Mouse (Mus musculus) embryonic facial prominence, embryonic 10.5 days (tissue): ENCODE measurements at regions not wholly inside any gene's neighbourhood (a gene's known extent, or its start where the extent isn't known, plus 50 kb on each side); places are given as distances from the start of the nearest gene placed in this dataset.

Experiments
- DNase-seq: peaks from one replicate; pipeline ENCODE4 v3.0.0-alpha.2; 2017; ENCODE audit warnings: low spot score
- H3K27ac ChIP-seq: fragments of 300-500 bp; sonication (generic); replicated peaks from 2 replicates; pipeline ENCODE4 v1.5.1; 2016; ENCODE audit warnings: mild to moderate bottlenecking
- H3K27me3 ChIP-seq: fragments of 300-500 bp; sonication (generic); replicated peaks from 2 replicates; pipeline ENCODE4 v1.6.1; 2016; ENCODE audit warnings: low read depth, mild to moderate bottlenecking; ENCODE audit not compliant: poor library complexity, severe bottlenecking
- H3K36me3 ChIP-seq: fragments of 300-500 bp; sonication (generic); replicated peaks from 2 replicates; pipeline ENCODE4 v1.6.1; 2016; ENCODE audit warnings: mild to moderate bottlenecking, moderate library complexity
- H3K4me1 ChIP-seq: fragments of 300-500 bp; sonication (generic); 2 replicates; pipeline ENCODE4 v1.6.1; 2016
- H3K4me3 ChIP-seq: fragments of 300-500 bp; sonication (generic); 2 replicates; pipeline ENCODE4 v1.5.1; 2016; ENCODE audit warnings: mild to moderate bottlenecking, moderate library complexity
- H3K9me3 ChIP-seq: fragments of 300-500 bp; sonication (generic); 2 replicates; pipeline ENCODE4 v1.6.1; 2016; ENCODE audit warnings: mild to moderate bottlenecking
- WGBS: fragments of 180-500 bp; shearing (Covaris S2); methylation state at CpG from one replicate; pipeline ENCODE4 v1.1.7; 2016; 5-methylcytosine and 5-hydroxymethylcytosine counted together

DNA sequence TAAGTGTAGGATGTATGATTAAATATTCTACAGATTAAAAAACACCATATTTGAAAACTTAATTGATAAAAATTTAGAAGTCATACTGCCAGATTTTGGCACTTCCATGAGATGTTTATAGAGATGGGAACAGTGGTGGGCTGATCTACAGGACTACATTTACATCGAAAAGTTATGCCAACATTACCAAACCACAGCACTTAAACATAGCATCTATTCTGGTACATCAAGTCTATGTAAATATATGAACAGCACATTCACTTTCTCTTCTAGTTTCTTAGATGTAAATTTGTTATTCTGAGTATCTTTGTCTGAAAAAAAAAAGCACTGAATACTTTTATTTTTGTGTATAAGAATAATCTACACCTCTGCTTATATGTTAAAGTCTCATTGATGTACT lies 1108.1 kb downstream of the Pla2g4a start:
- no peaks in the 10 kb centered on the region for H3K4me1 ChIP-seq
- DNase-seq = no peak
- no peaks in the 10 kb centered on the region for H3K36me3 ChIP-seq
- WGBS = 94% methylated on average over 1 of the region's 1 CpGs
- H3K27ac ChIP-seq = no peak overlapping the region
- H3K4me3 ChIP-seq = no peak overlapping the region
- no peaks in the 10 kb centered on the region for H3K27me3 ChIP-seq
- H3K9me3 ChIP-seq = no peaks in the 10 kb centered on the region

GRCm38 (mm10) chr1:148846595-148846994 lies 1114.5 kb downstream of the Pla2g4a start:
- no peak overlapping the region for H3K4me3 ChIP-seq
- no peaks in the 10 kb centered on the region for H3K4me1 ChIP-seq
- no peaks in the 10 kb centered on the region for H3K9me3 ChIP-seq
- H3K27me3 ChIP-seq = no peaks in the 10 kb centered on the region
- DNase-seq = no peak
- no peak overlapping the region for H3K27ac ChIP-seq
- no peaks in the 10 kb centered on the region for H3K36me3 ChIP-seq
- 88% methylated on average over 2 of the region's 2 CpGs for WGBS

- 41% methylated on average over 3 of the region's 3 CpGs for WGBS
- H3K4me1 ChIP-seq = peaks cover 4% of the 10 kb centered on the region; the same call in 1 of the 2 replicates
- no peak for DNase-seq
- no peak overlapping the region for H3K27ac ChIP-seq
- no peaks in the 10 kb centered on the region for H3K36me3 ChIP-seq
- no peaks in the 10 kb centered on the region for H3K9me3 ChIP-seq
- H3K27me3 ChIP-seq = no peaks in the 10 kb centered on the region
- no peak overlapping the region for H3K4me3 ChIP-seq
These were observed 1137.9 kb downstream of the Pla2g4a start for GRCm38 (mm10) chr1:148823146-148823545.

DNA sequence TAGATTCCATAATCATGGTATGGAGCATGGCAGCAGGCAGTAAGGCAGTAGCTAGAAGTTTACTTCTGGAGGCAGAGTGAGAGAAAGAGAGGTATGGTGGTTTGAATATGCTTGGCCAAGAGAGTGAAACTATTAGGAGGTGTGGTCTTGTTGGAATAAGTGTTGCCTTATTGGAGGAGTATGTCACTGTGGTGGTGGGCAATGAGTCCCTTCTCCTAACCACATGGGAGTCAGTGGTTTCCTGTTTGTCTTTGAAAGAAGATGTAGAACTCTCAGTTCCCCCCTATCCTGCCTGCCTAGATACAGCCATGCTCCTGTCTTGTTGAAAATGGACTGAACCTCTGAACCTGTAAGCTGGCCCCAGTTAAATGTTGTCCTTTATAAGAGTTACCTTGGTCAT lies 1152.4 kb downstream of the Pla2g4a start:
- no peak for DNase-seq
- Histone ChIP-seq H3K36me3 (no peaks in the 10 kb centered on the region), H3K9me3 (no peaks in the 10 kb centered on the region), H3K4me1 (no peaks in the 10 kb centered on the region), H3K27ac (no peak overlapping the region), H3K4me3 (no peak overlapping the region), H3K27me3 (no peaks in the 10 kb centered on the region)

DNA sequence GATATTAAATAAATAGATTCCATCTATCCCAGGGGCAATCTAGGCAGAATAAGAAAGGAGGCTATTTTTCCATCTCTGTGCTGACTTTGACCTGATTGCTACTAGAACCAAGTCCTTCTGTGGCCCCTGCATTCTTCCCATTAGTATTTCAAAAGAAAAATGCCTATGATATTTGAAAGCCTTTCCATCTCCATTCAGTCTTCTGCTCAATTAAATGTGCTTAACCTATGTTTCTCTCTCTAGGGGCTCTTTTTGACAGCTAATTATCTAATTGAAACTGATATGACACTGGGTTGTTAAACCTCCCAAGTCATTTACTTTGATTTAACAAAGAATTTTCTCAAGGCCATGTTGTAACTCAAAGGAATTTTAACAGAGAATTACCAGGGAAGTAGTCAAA lies 1164.0 kb downstream of the Pla2g4a start:
- no peak overlapping the region for H3K4me3 ChIP-seq
- DNase-seq = no peak
- H3K9me3 ChIP-seq = no peaks in the 10 kb centered on the region
- H3K27ac ChIP-seq = no peak overlapping the region
- no peaks in the 10 kb centered on the region for H3K4me1 ChIP-seq
- no peaks in the 10 kb centered on the region for H3K36me3 ChIP-seq
- no peaks in the 10 kb centered on the region for H3K27me3 ChIP-seq

GRCm38 (mm10) chr1:148750806-148751205 lies 1210.3 kb downstream of the Pla2g4a start:
- no peaks in the 10 kb centered on the region for H3K9me3 ChIP-seq
- DNase-seq = no peak
- H3K27ac ChIP-seq = no peak overlapping the region
- no peaks in the 10 kb centered on the region for H3K27me3 ChIP-seq
- H3K4me1 ChIP-seq = no peaks in the 10 kb centered on the region
- H3K4me3 ChIP-seq = no peak overlapping the region
- H3K36me3 ChIP-seq = no peaks in the 10 kb centered on the region

DNA sequence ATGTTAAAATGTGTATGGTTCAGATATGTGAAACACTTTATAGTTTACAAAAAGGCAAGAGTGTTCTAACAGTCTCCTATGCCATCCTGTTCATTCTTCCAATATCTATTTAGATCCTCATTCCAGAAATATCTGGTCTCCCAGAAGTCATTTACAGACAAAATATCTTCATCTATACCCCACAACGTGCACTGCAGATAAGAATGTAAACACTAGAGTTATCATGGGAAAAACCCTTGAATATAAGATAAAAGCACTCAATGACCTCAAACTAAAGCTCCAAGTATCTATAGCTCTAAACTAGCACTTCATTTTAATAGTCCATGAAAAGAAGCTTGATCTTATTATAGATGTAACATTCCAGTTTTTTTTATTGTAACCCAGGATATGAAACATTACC lies 1239.0 kb downstream of the Pla2g4a start:
- Histone ChIP-seq H3K9me3 (no peaks in the 10 kb centered on the region), H3K4me3 (no peak overlapping the region), H3K4me1 (no peaks in the 10 kb centered on the region), H3K27me3 (no peaks in the 10 kb centered on the region), H3K36me3 (no peaks in the 10 kb centered on the region), H3K27ac (no peak overlapping the region)
- 54% methylated on average over 1 of the region's 1 CpGs for WGBS
- DNase-seq = no peak

- no peak overlapping the region for H3K4me3 ChIP-seq
These were observed 1239.7 kb downstream of the Pla2g4a start for GRCm38 (mm10) chr1:148721409-148721808.

DNA sequence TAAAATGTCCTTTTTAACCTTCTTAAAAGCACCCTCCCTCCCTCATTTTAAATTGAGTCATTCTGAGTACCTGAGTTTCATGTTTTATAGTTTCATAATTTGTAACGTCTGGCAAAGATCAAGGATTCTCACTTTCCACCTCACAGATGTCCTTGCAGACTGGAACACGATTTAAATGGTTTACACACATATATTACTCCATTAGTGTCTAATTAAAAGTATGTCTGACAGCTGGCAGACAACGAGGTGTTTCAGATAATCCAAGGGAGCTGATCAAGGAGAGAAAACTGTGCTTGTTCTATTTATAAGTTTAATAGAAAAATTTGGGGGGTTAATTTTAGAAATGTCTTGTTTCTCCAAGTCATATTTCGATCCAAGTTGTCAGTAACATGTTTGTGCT lies 1240.1 kb downstream of the Pla2g4a start:
- WGBS = 67% methylated on average over 4 of the region's 4 CpGs
- Histone ChIP-seq H3K36me3 (no peaks in the 10 kb centered on the region), H3K9me3 (no peaks in the 10 kb centered on the region), H3K4me3 (no peak overlapping the region), H3K4me1 (no peaks in the 10 kb centered on the region), H3K27me3 (no peaks in the 10 kb centered on the region), H3K27ac (no peak overlapping the region)
- no peak for DNase-seq

More at GRCm38 (mm10) chr1:148721409-148721808, 1239.7 kb downstream of the Pla2g4a start:
- no peaks in the 10 kb centered on the region for H3K4me1 ChIP-seq
- WGBS = 86% methylated on average over 1 of the region's 1 CpGs
- no peak for DNase-seq
- no peaks in the 10 kb centered on the region for H3K36me3 ChIP-seq
- H3K9me3 ChIP-seq = no peaks in the 10 kb centered on the region
- H3K27ac ChIP-seq = no peak overlapping the region
- H3K27me3 ChIP-seq = no peaks in the 10 kb centered on the region

DNA sequence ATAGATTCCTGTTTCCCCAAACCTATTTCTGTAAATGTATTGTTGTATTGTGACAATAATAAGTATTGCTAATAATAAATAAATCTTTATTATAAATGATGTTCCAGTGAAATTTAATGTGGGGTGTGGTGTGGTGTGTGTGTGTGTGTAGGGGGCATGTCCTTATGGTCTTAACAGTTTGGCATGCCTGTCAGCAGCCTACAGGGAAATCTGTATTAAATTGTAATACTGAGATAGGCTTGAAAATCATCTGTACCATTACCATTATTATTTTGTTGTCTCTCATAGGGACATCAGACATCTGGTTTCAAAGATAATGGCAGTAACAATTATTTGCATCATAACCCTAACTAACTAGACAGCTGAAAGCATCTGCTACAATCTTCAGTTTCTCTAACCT lies 1253.0 kb downstream of the Pla2g4a start:
- Histone ChIP-seq H3K27ac (no peak overlapping the region), H3K36me3 (no peaks in the 10 kb centered on the region), H3K9me3 (no peaks in the 10 kb centered on the region), H3K4me1 (no peaks in the 10 kb centered on the region), H3K27me3 (no peaks in the 10 kb centered on the region), H3K4me3 (no peak overlapping the region)
- DNase-seq = no peak

DNA sequence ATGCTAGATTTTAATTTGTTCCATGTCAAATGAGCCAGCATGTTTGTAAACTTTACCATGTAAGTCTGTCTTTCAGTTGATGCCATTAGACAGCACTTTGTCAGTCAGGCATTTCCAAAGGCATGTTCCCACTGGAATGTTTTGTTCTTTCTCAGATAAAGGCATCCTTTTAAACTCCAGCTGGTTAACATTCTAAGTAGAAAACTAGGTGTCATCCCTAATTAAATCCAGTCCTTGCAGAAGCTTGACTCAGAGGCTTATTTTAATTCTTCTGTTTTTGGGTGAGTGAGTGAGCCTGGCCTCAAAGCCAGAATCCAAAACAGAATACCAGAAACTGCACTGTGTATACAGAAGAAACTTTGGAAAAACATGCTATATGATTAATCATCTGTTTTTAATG lies 1253.4 kb downstream of the Pla2g4a start:
- no peaks in the 10 kb centered on the region for H3K36me3 ChIP-seq
- no peak overlapping the region for H3K4me3 ChIP-seq
- H3K27me3 ChIP-seq = no peaks in the 10 kb centered on the region
- DNase-seq = no peak
- no peaks in the 10 kb centered on the region for H3K9me3 ChIP-seq
- no peak overlapping the region for H3K27ac ChIP-seq
- H3K4me1 ChIP-seq = no peaks in the 10 kb centered on the region

DNA sequence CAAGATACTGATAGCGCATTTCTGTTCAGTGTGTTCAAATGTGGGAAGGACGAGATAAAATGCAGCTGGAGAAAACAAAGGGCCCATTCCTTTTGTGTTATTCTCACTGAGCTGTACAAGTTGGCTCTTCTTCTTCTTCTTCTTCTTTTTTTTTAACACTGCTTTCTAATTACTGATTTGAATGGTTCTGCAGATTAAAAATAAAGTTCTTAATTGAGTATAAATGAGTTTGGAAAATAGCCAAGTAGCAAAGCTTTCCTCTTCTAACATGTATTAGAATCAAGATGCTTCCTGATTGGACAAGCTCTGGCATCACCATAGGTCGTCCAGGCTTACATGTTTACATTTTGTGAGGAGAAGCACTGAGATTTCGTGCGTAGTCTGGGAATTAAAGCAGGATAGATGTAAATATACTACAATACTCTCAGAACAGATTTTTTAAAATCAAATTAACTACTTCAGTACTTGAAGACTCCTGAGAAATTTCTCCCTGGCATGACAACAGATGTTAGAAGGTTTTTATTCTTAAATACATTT lies 1254.8 kb downstream of the Pla2g4a start:
- Histone ChIP-seq H3K36me3 (no peaks in the 10 kb centered on the region), H3K27ac (no peak overlapping the region), H3K4me1 (no peaks in the 10 kb centered on the region), H3K9me3 (no peaks in the 10 kb centered on the region), H3K27me3 (no peaks in the 10 kb centered on the region), H3K4me3 (no peak overlapping the region)
- 77% methylated on average over 5 of the region's 5 CpGs for WGBS
- no peak for DNase-seq

- no peaks in the 10 kb centered on the region for H3K4me1 ChIP-seq
- no peaks in the 10 kb centered on the region for H3K9me3 ChIP-seq
- H3K27me3 ChIP-seq = no peaks in the 10 kb centered on the region
- H3K4me3 ChIP-seq = no peak overlapping the region
- no peak overlapping the region for H3K27ac ChIP-seq
- 53% methylated on average over 3 of the region's 3 CpGs for WGBS
- no peaks in the 10 kb centered on the region for H3K36me3 ChIP-seq
- DNase-seq = no peak
These were observed 1260.5 kb downstream of the Pla2g4a start for GRCm38 (mm10) chr1:148700599-148700954.
